Mouse (Mus musculus) ES-E14 (cell line): ENCODE results near the gene Prn.

Experiments used
- MAFK ChIP-seq: IDR thresholded peaks from 2 replicates; pipeline ENCODE4 v1.6.1; 2014; ENCODE audit warnings: mild to moderate bottlenecking, low read depth, low read length, inconsistent platforms; ENCODE audit not compliant: insufficient read depth
- ZC3H11A ChIP-seq: IDR thresholded peaks from 2 replicates; pipeline ENCODE4 v1.6.1; 2012; ENCODE audit warnings: low read depth, mild to moderate bottlenecking, inconsistent platforms, low read length, borderline replicate concordance

GRCm38 (mm10) chr2:131992487-131992886, 82.7 kb downstream of the Prn start:
- TF ChIP-seq MAFK (no peak), ZC3H11A (no peak)
